Mouse (Mus musculus) hindbrain, postnatal 0 days (tissue): ENCODE measurements around the gene Nr3c2. TPM values are rescaled to one million over a fixed set of nuclear protein-coding genes. Genes with fewer than 3 reads are reported as not detected.

Source experiments
- ATAC-seq: fragments of 200-750 bp; cut with Nextera tagmentation; 2 replicates; pipeline ENCODE4 v1.8.0; 2017; ENCODE audit warnings: mild to moderate bottlenecking, moderate TSS enrichment, moderate library complexity
- DNase-seq: peaks from one replicate; pipeline ENCODE4 v3.0.0-alpha.2; 2015; ENCODE audit warnings: low spot score
- H3K27ac ChIP-seq: fragments of 300-500 bp; sonication (generic); 2 replicates; pipeline ENCODE4 v1.5.1; 2014; ENCODE audit warnings: mild to moderate bottlenecking
- H3K27me3 ChIP-seq: fragments of 300-500 bp; sonication (generic); 2 replicates; pipeline ENCODE4 v1.6.1; 2014; ENCODE audit warnings: low read length, mixed read lengths; ENCODE audit not compliant: insufficient read depth
- H3K36me3 ChIP-seq: fragments of 300-500 bp; sonication (generic); 2 replicates; pipeline ENCODE4 v1.6.1; 2014; ENCODE audit warnings: low read length, mixed read lengths; ENCODE audit not compliant: insufficient read depth
- H3K4me1 ChIP-seq: fragments of 300-500 bp; sonication (generic); 2 replicates; pipeline ENCODE4 v1.6.1; 2014; ENCODE audit warnings: antibody characterized with exemption, low read length, mixed read lengths; ENCODE audit not compliant: insufficient read depth
- H3K4me2 ChIP-seq: fragments of 300-500 bp; sonication (generic); 2 replicates; pipeline ENCODE4 v1.6.1; 2014; ENCODE audit warnings: low read depth, mild to moderate bottlenecking, low read length, moderate library complexity, mixed read lengths
- H3K4me3 ChIP-seq: fragments of 300-500 bp; sonication (generic); 2 replicates; pipeline ENCODE4 v1.5.1; 2014; ENCODE audit warnings: low read length
- H3K9ac ChIP-seq: fragments of 300-500 bp; sonication (generic); replicated peaks from 2 replicates; pipeline ENCODE4 v1.6.1; 2014; ENCODE audit warnings: mild to moderate bottlenecking, low read length, moderate library complexity, mixed read lengths
- H3K9me3 ChIP-seq: fragments of 300-500 bp; sonication (generic); 2 replicates; pipeline ENCODE4 v1.6.1; 2016; ENCODE audit warnings: low read length, mixed read lengths
- CTCF ChIP-seq: IDR thresholded peaks from 2 replicates; pipeline ENCODE4 v1.5.1; 2016; ENCODE audit warnings: antibody characterized with exemption, control low read depth, low read depth
- WGBS: fragments of 180-500 bp; shearing (Covaris S2); extraction: QIAGEN DNeasy Blood & Tissue Kit; methylation state at CpG from one replicate; pipeline ENCODE4 v1.1.7; 2014; 5-methylcytosine and 5-hydroxymethylcytosine counted together
- polyA plus RNA-seq: library from polyadenylated mRNA; unstranded; fragments of >200 nt; fragmentation: Nextera tagmentation; extraction: Ambion mirVana; gene quantifications from 2 replicates; pipeline ENCODE4 v1.2.1, GENCODE M21; 2015
- total RNA-seq: library from RNA; depleted of rRNA; stranded (reverse); fragments of >200 nt; gene quantifications from 2 replicates; pipeline ENCODE4 v1.2.3, GENCODE M21; 2014

The Nr3c2 gene
- total and polyA plus RNA-seq, 2 experiments from 2014 or later, result 6.8 to 6.9 TPM

- TF ChIP-seq CTCF, result no peak
Measured at GRCm38 (mm10) chr8:77254466-77254865, 355.2 kb downstream of the Nr3c2 start.

GRCm38 (mm10) chr8:77256450-77257084, 357.3 kb downstream of the Nr3c2 start:
- Histone ChIP-seq H3K9ac (no peak overlapping the region), H3K27me3 (no peaks in the 10 kb centered on the region), H3K4me3 (no peak overlapping the region), H3K9me3 (no peaks in the 10 kb centered on the region), H3K36me3 (no peaks in the 10 kb centered on the region), H3K4me2 (no peak overlapping the region), H3K4me1 (no peaks in the 10 kb centered on the region), H3K27ac (no peak overlapping the region; the same call in 1 of the 2 replicates)
- peak; percentile 69 for ATAC-seq
- no peak for TF ChIP-seq CTCF
- peak; percentile 59 for DNase-seq
- WGBS, result 79% methylated on average over 5 of the region's 5 CpGs

More at GRCm38 (mm10) chr8:77254466-77254865, 355.2 kb downstream of the Nr3c2 start:
- H3K27me3 ChIP-seq, result no peaks in the 10 kb centered on the region
- H3K9ac ChIP-seq, result no peak overlapping the region
- H3K9me3 ChIP-seq, result no peaks in the 10 kb centered on the region
- H3K4me2 ChIP-seq, result no peak overlapping the region
- H3K4me1 ChIP-seq, result no peaks in the 10 kb centered on the region
- DNase-seq (no peak), ATAC-seq (no peak)
- no peaks in the 10 kb centered on the region for H3K36me3 ChIP-seq
- WGBS, result 81% methylated on average over 5 of the region's 5 CpGs
- no peak overlapping the region for H3K4me3 ChIP-seq
- H3K27ac ChIP-seq, result no peak overlapping the region

- no peak for TF ChIP-seq CTCF
- no peak for DNase-seq
Measured at GRCm38 (mm10) chr8:77257085-77257451, 357.8 kb downstream of the Nr3c2 start.

GRCm38 (mm10) chr8:77261215-77261614, 362.0 kb downstream of the Nr3c2 start:
- 89% methylated on average over 6 of the region's 6 CpGs for WGBS
- TF ChIP-seq CTCF, result no peak
- Histone ChIP-seq H3K9ac (no peak overlapping the region), H3K4me1 (no peaks in the 10 kb centered on the region), H3K4me2 (no peak overlapping the region), H3K27ac (no peak overlapping the region), H3K4me3 (no peak overlapping the region), H3K27me3 (no peaks in the 10 kb centered on the region), H3K36me3 (no peaks in the 10 kb centered on the region), H3K9me3 (no peaks in the 10 kb centered on the region)
- ATAC-seq, result no peak
- no peak for DNase-seq

More at GRCm38 (mm10) chr8:77257085-77257451, 357.8 kb downstream of the Nr3c2 start:
- ATAC-seq, result peak; percentile 1; the same call in 1 of the 2 replicates
- H3K36me3 ChIP-seq, result no peaks in the 10 kb centered on the region
- H3K4me1 ChIP-seq, result no peaks in the 10 kb centered on the region
- no peaks in the 10 kb centered on the region for H3K9me3 ChIP-seq
- no peak overlapping the region for H3K9ac ChIP-seq
- 91% methylated on average over 12 of the region's 12 CpGs for WGBS
- H3K27me3 ChIP-seq, result no peaks in the 10 kb centered on the region
- no peak overlapping the region; the same call in 1 of the 2 replicates for H3K27ac ChIP-seq
- H3K4me2 ChIP-seq, result no peak overlapping the region
- no peak overlapping the region for H3K4me3 ChIP-seq

GRCm38 (mm10) chr8:77262216-77263009, 363.2 kb downstream of the Nr3c2 start:
- H3K4me1 ChIP-seq, result no peaks in the 10 kb centered on the region
- no peak overlapping the region for H3K27ac ChIP-seq
- H3K4me3 ChIP-seq, result no peak overlapping the region
- no peak for DNase-seq
- WGBS, result 83% methylated on average over 12 of the region's 12 CpGs
- TF ChIP-seq CTCF, result no peak
- no peak overlapping the region for H3K9ac ChIP-seq
- H3K36me3 ChIP-seq, result no peaks in the 10 kb centered on the region
- H3K27me3 ChIP-seq, result no peaks in the 10 kb centered on the region
- no peak for ATAC-seq
- H3K9me3 ChIP-seq, result no peaks in the 10 kb centered on the region
- no peak overlapping the region for H3K4me2 ChIP-seq

- Histone ChIP-seq H3K27ac (no peak overlapping the region), H3K27me3 (no peaks in the 10 kb centered on the region), H3K9me3 (0 out of 2 replicates have a peak, but pooled peaks cover 3% of the 10 kb centered on the region), H3K4me1 (no peaks in the 10 kb centered on the region), H3K4me3 (no peak overlapping the region), H3K4me2 (no peak overlapping the region), H3K9ac (no peak overlapping the region), H3K36me3 (no peaks in the 10 kb centered on the region)
- no peak for ATAC-seq
- no peak for TF ChIP-seq CTCF
- no peak for DNase-seq
- 54% methylated on average over 1 of the region's 1 CpGs for WGBS
Measured at GRCm38 (mm10) chr8:77267941-77268405, 368.7 kb downstream of the Nr3c2 start.
